Mouse (Mus musculus) intestine, postnatal 0 days (tissue): ENCODE measurements around the gene Asb17. TPM values are rescaled to one million over a fixed set of nuclear protein-coding genes. Genes with fewer than 3 reads are reported as not detected.
"Not testable (repeated sequence)": the region's sequence is repeated elsewhere in the genome, so short reads cannot be mapped to it uniquely, and the experiment has no call there.

Source experiments
- ATAC-seq: fragments of 200-750 bp; cut with Nextera tagmentation; 2 replicates; pipeline ENCODE4 v1.8.0; 2017; ENCODE audit warnings: mild to moderate bottlenecking, moderate TSS enrichment, moderate library complexity
- H3K27ac ChIP-seq: fragments of 300-500 bp; sonication (generic); 2 replicates; pipeline ENCODE4 v1.5.1; 2014; ENCODE audit warnings: mild to moderate bottlenecking, low read depth, low read length, moderate library complexity
- H3K27me3 ChIP-seq: fragments of 300-500 bp; sonication (generic); replicated peaks from 2 replicates; pipeline ENCODE4 v1.6.1; 2014; ENCODE audit warnings: low read length, mixed read lengths; ENCODE audit not compliant: control insufficient read depth, insufficient read depth
- H3K36me3 ChIP-seq: fragments of 300-500 bp; sonication (generic); 2 replicates; pipeline ENCODE4 v1.6.1; 2014; ENCODE audit warnings: mild to moderate bottlenecking, moderate library complexity; ENCODE audit not compliant: control insufficient read depth, insufficient read depth
- H3K4me1 ChIP-seq: fragments of 300-500 bp; sonication (generic); replicated peaks from 2 replicates; pipeline ENCODE4 v1.6.1; 2014; ENCODE audit warnings: antibody characterized with exemption, low read length, mixed read lengths; ENCODE audit not compliant: control insufficient read depth, insufficient read depth
- H3K4me2 ChIP-seq: fragments of 300-500 bp; sonication (generic); replicated peaks from 2 replicates; pipeline ENCODE4 v1.6.1; 2014; ENCODE audit warnings: low read depth, mild to moderate bottlenecking, moderate library complexity
- H3K4me3 ChIP-seq: fragments of 300-500 bp; sonication (generic); 2 replicates; pipeline ENCODE4 v1.5.1; 2014; ENCODE audit warnings: low read depth, low read length
- H3K9ac ChIP-seq: fragments of 300-500 bp; sonication (generic); 2 replicates; pipeline ENCODE4 v1.6.1; 2014; ENCODE audit warnings: mild to moderate bottlenecking, low read depth, low read length
- H3K9me3 ChIP-seq: fragments of 300-500 bp; sonication (generic); 2 replicates; pipeline ENCODE4 v1.6.1; 2016; ENCODE audit warnings: mixed run types; ENCODE audit not compliant: control insufficient read depth
- CTCF ChIP-seq: sonication (generic); IDR thresholded peaks from 2 replicates; pipeline ENCODE4 v1.5.1; 2016; ENCODE audit warnings: low read depth, mild to moderate bottlenecking, control low read depth, antibody characterized with exemption, moderate library complexity
- WGBS: fragments of 180-500 bp; shearing (Covaris S2); extraction: QIAGEN DNeasy Blood & Tissue Kit; methylation state at CpG from one replicate; pipeline ENCODE4 v1.1.7; 2014; 5-methylcytosine and 5-hydroxymethylcytosine counted together
- polyA plus RNA-seq: library from polyadenylated mRNA; unstranded; fragments of >200 nt; fragmentation: Nextera tagmentation; extraction: Ambion mirVana; gene quantifications from 2 replicates; pipeline ENCODE4 v1.2.1, GENCODE M21; 2015

Asb17 gene
- polyA plus RNA-seq, 1 experiment from 2014 or later: not detected

GRCm38 (mm10) chr3:153818723-153819122 is 25.3 kb upstream of the Asb17 start:
- no peak for ATAC-seq
- TF ChIP-seq CTCF: no peak
- Histone ChIP-seq H3K4me2 (no peak overlapping the region), H3K9me3 (no peaks in the 10 kb centered on the region), H3K4me3 (no peak overlapping the region), H3K4me1 (no peaks in the 10 kb centered on the region), H3K36me3 (no peaks in the 10 kb centered on the region), H3K27ac (no peak overlapping the region), H3K9ac (no peak overlapping the region), H3K27me3 (no peaks in the 10 kb centered on the region)
- 92% methylated on average over 3 of the region's 3 CpGs for WGBS

- Histone ChIP-seq H3K9ac (no peak overlapping the region), H3K9me3 (no peaks in the 10 kb centered on the region), H3K4me1 (no peaks in the 10 kb centered on the region), H3K36me3 (no peaks in the 10 kb centered on the region), H3K4me3 (no peak overlapping the region), H3K4me2 (no peak overlapping the region), H3K27me3 (no peaks in the 10 kb centered on the region), H3K27ac (no peak overlapping the region)
- no peak for ATAC-seq
- TF ChIP-seq CTCF: no peak
- WGBS: 88% methylated on average over 9 of the region's 9 CpGs
These were observed 24.6 kb upstream of the Asb17 start for GRCm38 (mm10) chr3:153819438-153819837.

- Histone ChIP-seq H3K27me3 (no peaks in the 10 kb centered on the region), H3K9me3 (no peaks in the 10 kb centered on the region), H3K4me1 (no peaks in the 10 kb centered on the region), H3K4me2 (0 out of 2 replicates have a peak overlapping the region, but pooled peaks have one; percentile 1), H3K27ac (no peak overlapping the region), H3K4me3 (no peak overlapping the region), H3K9ac (no peak overlapping the region), H3K36me3 (no peaks in the 10 kb centered on the region)
- ATAC-seq: no peak
- no peak for TF ChIP-seq CTCF
- 50% methylated on average over 11 of the region's 11 CpGs for WGBS
These were observed 20.1 kb upstream of the Asb17 start for GRCm38 (mm10) chr3:153823671-153824515.

GRCm38 (mm10) chr3:153825197-153825596 is 18.8 kb upstream of the Asb17 start:
- Histone ChIP-seq H3K4me3 (no peak overlapping the region), H3K27ac (no peak overlapping the region), H3K9ac (no peak overlapping the region), H3K36me3 (no peaks in the 10 kb centered on the region), H3K4me2 (no peak overlapping the region), H3K27me3 (no peaks in the 10 kb centered on the region), H3K9me3 (no peaks in the 10 kb centered on the region), H3K4me1 (no peaks in the 10 kb centered on the region)
- ATAC-seq: no peak
- 63% methylated on average over 10 of the region's 10 CpGs for WGBS
- no peak for TF ChIP-seq CTCF

- no peak overlapping the region for H3K4me3 ChIP-seq
- H3K36me3 ChIP-seq: no peaks in the 10 kb centered on the region
- 30% methylated on average over 6 of the region's 6 CpGs for WGBS
- H3K9ac ChIP-seq: no peak overlapping the region
- TF ChIP-seq CTCF: no peak
- peak; percentile 57; the same call in 1 of the 2 replicates for ATAC-seq
- H3K4me1 ChIP-seq: no peaks in the 10 kb centered on the region
- H3K4me2 ChIP-seq: no peak overlapping the region
- no peaks in the 10 kb centered on the region for H3K27me3 ChIP-seq
- H3K9me3 ChIP-seq: no peaks in the 10 kb centered on the region
- H3K27ac ChIP-seq: no peak overlapping the region
These were observed 17.4 kb upstream of the Asb17 start for GRCm38 (mm10) chr3:153826616-153827015.

GRCm38 (mm10) chr3:153829788-153830187 is 14.2 kb upstream of the Asb17 start:
- not testable (repeated sequence) for H3K27me3 ChIP-seq, H3K9me3 ChIP-seq, H3K9ac ChIP-seq, H3K36me3 ChIP-seq, H3K27ac ChIP-seq, H3K4me3 ChIP-seq, H3K4me1 ChIP-seq, H3K4me2 ChIP-seq, ATAC-seq
- 93% methylated on average over 3 of the region's 3 CpGs for WGBS
